Mouse (Mus musculus) heart, adult 11 months (tissue): ENCODE measurements around the gene Ksr1.
A peak's percentile ranks its signal among the peaks of the same experiment; 100 is the strongest.

Experiments
- DNase-seq: peaks from one replicate; pipeline ENCODE4 v3.0.0; 2022

The Ksr1 gene

GRCm38 (mm10) chr11:79092802-79093201, 53.4 kb downstream of the Ksr1 start:
- DNase-seq, result peak; percentile 93

- no peak for DNase-seq
Measured at GRCm38 (mm10) chr11:79092245-79092644, 54.0 kb downstream of the Ksr1 start.

- DNase-seq, result peak; percentile 92
Measured at GRCm38 (mm10) chr11:79089756-79090155, 56.5 kb downstream of the Ksr1 start.

GRCm38 (mm10) chr11:79089027-79089426, 57.2 kb downstream of the Ksr1 start:
- DNase-seq, result no peak

- no peak for DNase-seq
Measured at GRCm38 (mm10) chr11:79088325-79088724, 57.9 kb downstream of the Ksr1 start.

GRCm38 (mm10) chr11:79087731-79088311, 58.4 kb downstream of the Ksr1 start:
- peak; percentile 97 for DNase-seq

GRCm38 (mm10) chr11:79086787-79087186, 59.4 kb downstream of the Ksr1 start:
- no peak for DNase-seq

GRCm38 (mm10) chr11:79085059-79085458, 61.1 kb downstream of the Ksr1 start:
- no peak for DNase-seq

- peak; percentile 97 for DNase-seq
Measured at GRCm38 (mm10) chr11:79083018-79083441, 63.2 kb downstream of the Ksr1 start.

- peak; percentile 98 for DNase-seq
Measured at GRCm38 (mm10) chr11:79080965-79081891, 65.0 kb downstream of the Ksr1 start.

GRCm38 (mm10) chr11:79080081-79080480, 66.1 kb downstream of the Ksr1 start:
- DNase-seq, result peak; percentile 94

GRCm38 (mm10) chr11:79076484-79076883, 69.7 kb downstream of the Ksr1 start:
- DNase-seq, result peak; percentile 96

GRCm38 (mm10) chr11:79075044-79075443, 71.2 kb downstream of the Ksr1 start:
- no peak for DNase-seq

GRCm38 (mm10) chr11:79074611-79075010, 71.6 kb downstream of the Ksr1 start:
- DNase-seq, result no peak

GRCm38 (mm10) chr11:79073583-79073982, 72.6 kb downstream of the Ksr1 start:
- no peak for DNase-seq

GRCm38 (mm10) chr11:79072108-79072507, 74.1 kb downstream of the Ksr1 start:
- no peak for DNase-seq

GRCm38 (mm10) chr11:79071082-79071972, 74.9 kb downstream of the Ksr1 start:
- peak; percentile 98 for DNase-seq

- peak; percentile 92 for DNase-seq
Measured at GRCm38 (mm10) chr11:79069453-79070153, 76.6 kb downstream of the Ksr1 start.

GRCm38 (mm10) chr11:79067172-79067571, 79.0 kb downstream of the Ksr1 start:
- peak; percentile 96 for DNase-seq

- DNase-seq, result no peak
Measured at GRCm38 (mm10) chr11:79066191-79066530, 80.0 kb downstream of the Ksr1 start.

- peak; percentile 99 for DNase-seq
Measured at GRCm38 (mm10) chr11:79065463-79066190, 80.6 kb downstream of the Ksr1 start.

- DNase-seq, result no peak
Measured at GRCm38 (mm10) chr11:79064311-79064710, 81.9 kb downstream of the Ksr1 start.
